Mouse (Mus musculus): ENCODE results near the gene Pik3ca. TPM values are rescaled to one million over a fixed set of nuclear protein-coding genes. Genes with fewer than 3 reads are reported as not detected.

Gene Pik3ca
- polyA plus RNA-seq, 1 experiment from 2014 or later = 14.2 TPM

DNA sequence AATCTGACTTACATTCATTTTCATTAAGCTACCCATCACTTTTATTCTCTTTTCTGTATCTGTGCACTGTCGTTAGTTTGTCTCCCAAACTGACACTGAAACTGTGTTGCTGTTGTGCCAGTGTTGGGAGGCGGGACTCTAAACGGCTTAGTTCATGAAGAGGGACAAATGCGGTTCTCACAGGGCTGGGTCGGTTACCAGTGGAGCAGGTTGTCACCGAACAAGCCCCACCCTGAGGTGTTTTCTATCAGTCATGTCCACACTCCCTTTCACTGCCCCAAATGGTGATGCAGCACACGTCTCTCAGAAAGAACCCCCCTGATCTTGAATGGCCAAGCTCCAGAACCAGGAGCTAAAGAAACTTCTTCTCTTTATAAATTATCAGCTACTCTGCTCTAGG lies 25.5 kb upstream of the Pik3ca start:
- no peaks in the 10 kb centered on the region for H3K27me3 ChIP-seq (ENCODE audit: control insufficient read depth, insufficient read depth, low read length)
- H3K36me3 ChIP-seq (ENCODE audit: control insufficient read depth, insufficient read depth, low read length) = no peaks in the 10 kb centered on the region
- WGBS = 75% methylated on average over 7 of the region's 7 CpGs
- no peak overlapping the region for H3K27ac ChIP-seq (ENCODE audit: low read depth, low read length)
- DNase-seq (ENCODE audit: low spot score) (no peak), ATAC-seq (replicated peaks; ENCODE audit: low FRiP score) (no peak)
- H3K4me1 ChIP-seq (replicated peaks; ENCODE audit: control insufficient read depth, insufficient read depth, low read length) = no peaks in the 10 kb centered on the region
- no peak overlapping the region for H3K4me3 ChIP-seq (ENCODE audit: low read depth, low read length)
- no peaks in the 10 kb centered on the region for H3K9me3 ChIP-seq (ENCODE audit: control insufficient read depth, low read length)
- no peak overlapping the region for H3K9ac ChIP-seq (ENCODE audit: low read length)
- H3K4me2 ChIP-seq (ENCODE audit: low read depth, low read length, severe bottlenecking) = no peak overlapping the region

DNA sequence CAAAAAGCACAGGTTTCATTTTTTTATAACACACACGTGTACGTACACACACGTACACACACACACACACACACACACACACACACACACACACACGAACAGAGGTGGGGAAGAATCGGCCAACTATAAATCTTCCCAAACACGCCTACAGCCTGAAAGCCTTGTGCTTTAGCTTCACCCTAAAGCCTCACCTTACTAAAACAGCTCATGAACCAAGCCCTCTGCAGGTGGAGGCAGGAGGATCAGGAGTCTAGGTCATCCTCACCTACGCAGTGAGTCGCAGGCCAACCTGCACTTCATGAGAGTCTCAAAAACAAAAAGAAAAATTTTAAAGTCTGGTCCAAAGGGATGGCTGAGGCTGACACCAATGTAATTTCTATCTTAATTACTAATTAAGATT lies 25.0 kb upstream of the Pik3ca start:
- no peak overlapping the region for H3K4me2 ChIP-seq (ENCODE audit: low read depth, low read length, severe bottlenecking)
- H3K4me3 ChIP-seq (ENCODE audit: low read depth, low read length) = no peak overlapping the region
- 88% methylated on average over 8 of the region's 8 CpGs for WGBS
- no peaks in the 10 kb centered on the region for H3K9me3 ChIP-seq (ENCODE audit: control insufficient read depth, low read length)
- no peaks in the 10 kb centered on the region for H3K27me3 ChIP-seq (ENCODE audit: control insufficient read depth, insufficient read depth, low read length)
- ATAC-seq (replicated peaks; ENCODE audit: low FRiP score) (no peak), DNase-seq (ENCODE audit: low spot score) (no peak)
- no peak overlapping the region for H3K9ac ChIP-seq (ENCODE audit: low read length)
- no peaks in the 10 kb centered on the region for H3K36me3 ChIP-seq (ENCODE audit: control insufficient read depth, insufficient read depth, low read length)
- H3K4me1 ChIP-seq (replicated peaks; ENCODE audit: control insufficient read depth, insufficient read depth, low read length) = no peaks in the 10 kb centered on the region
- no peak overlapping the region for H3K27ac ChIP-seq (ENCODE audit: low read depth, low read length)

- H3K4me3 ChIP-seq (ENCODE audit: low read depth, low read length) = no peak overlapping the region
- H3K27ac ChIP-seq (ENCODE audit: low read depth, low read length) = no peak overlapping the region
- H3K27me3 ChIP-seq (ENCODE audit: control insufficient read depth, insufficient read depth, low read length) = no peaks in the 10 kb centered on the region
- WGBS = 83% methylated on average over 6 of the region's 6 CpGs
- H3K4me1 ChIP-seq (replicated peaks; ENCODE audit: control insufficient read depth, insufficient read depth, low read length) = no peaks in the 10 kb centered on the region
- no peak for DNase-seq (ENCODE audit: low spot score)
- H3K9ac ChIP-seq (ENCODE audit: low read length) = no peak overlapping the region
- no peak overlapping the region for H3K4me2 ChIP-seq (ENCODE audit: low read depth, low read length, severe bottlenecking)
- H3K36me3 ChIP-seq (ENCODE audit: control insufficient read depth, insufficient read depth, low read length) = no peaks in the 10 kb centered on the region
- no peak for ATAC-seq (replicated peaks; ENCODE audit: low FRiP score)
- no peaks in the 10 kb centered on the region for H3K9me3 ChIP-seq (ENCODE audit: control insufficient read depth, low read length)
Measured at GRCm38 (mm10) chr3:32373236-32373635, 24.2 kb upstream of the Pik3ca start.

GRCm38 (mm10) chr3:32379891-32380290 lies 17.6 kb upstream of the Pik3ca start:
- no peaks in the 10 kb centered on the region for H3K27me3 ChIP-seq (ENCODE audit: control insufficient read depth, insufficient read depth, low read length)
- no peak overlapping the region for H3K4me2 ChIP-seq (ENCODE audit: low read depth, low read length, severe bottlenecking)
- H3K4me3 ChIP-seq (ENCODE audit: low read depth, low read length) = no peak overlapping the region
- 45% methylated on average over 2 of the region's 2 CpGs for WGBS
- no peaks in the 10 kb centered on the region for H3K36me3 ChIP-seq (ENCODE audit: control insufficient read depth, insufficient read depth, low read length)
- H3K9me3 ChIP-seq (ENCODE audit: control insufficient read depth, low read length) = no peaks in the 10 kb centered on the region
- ATAC-seq (replicated peaks; ENCODE audit: low FRiP score) = no peak
- H3K4me1 ChIP-seq (replicated peaks; ENCODE audit: control insufficient read depth, insufficient read depth, low read length) = no peaks in the 10 kb centered on the region
- no peak for DNase-seq (ENCODE audit: low spot score)
- H3K9ac ChIP-seq (ENCODE audit: low read length) = no peak overlapping the region
- H3K27ac ChIP-seq (ENCODE audit: low read depth, low read length) = no peak overlapping the region

- Histone ChIP-seq H3K27ac (ENCODE audit: low read depth, low read length) (no peak overlapping the region), H3K4me2 (ENCODE audit: low read depth, low read length, severe bottlenecking) (no peak overlapping the region), H3K9me3 (ENCODE audit: control insufficient read depth, low read length) (no peaks in the 10 kb centered on the region), H3K9ac (ENCODE audit: low read length) (no peak overlapping the region), H3K4me3 (ENCODE audit: low read depth, low read length) (no peak overlapping the region), H3K36me3 (ENCODE audit: control insufficient read depth, insufficient read depth, low read length) (no peaks in the 10 kb centered on the region), H3K4me1 (replicated peaks; ENCODE audit: control insufficient read depth, insufficient read depth, low read length) (no peaks in the 10 kb centered on the region), H3K27me3 (ENCODE audit: control insufficient read depth, insufficient read depth, low read length) (no peaks in the 10 kb centered on the region)
- DNase-seq (ENCODE audit: low spot score) (no peak), ATAC-seq (replicated peaks; ENCODE audit: low FRiP score) (no peak)
- 79% methylated on average over 3 of the region's 3 CpGs for WGBS
Measured at GRCm38 (mm10) chr3:32381556-32381955, 15.9 kb upstream of the Pik3ca start.

DNA sequence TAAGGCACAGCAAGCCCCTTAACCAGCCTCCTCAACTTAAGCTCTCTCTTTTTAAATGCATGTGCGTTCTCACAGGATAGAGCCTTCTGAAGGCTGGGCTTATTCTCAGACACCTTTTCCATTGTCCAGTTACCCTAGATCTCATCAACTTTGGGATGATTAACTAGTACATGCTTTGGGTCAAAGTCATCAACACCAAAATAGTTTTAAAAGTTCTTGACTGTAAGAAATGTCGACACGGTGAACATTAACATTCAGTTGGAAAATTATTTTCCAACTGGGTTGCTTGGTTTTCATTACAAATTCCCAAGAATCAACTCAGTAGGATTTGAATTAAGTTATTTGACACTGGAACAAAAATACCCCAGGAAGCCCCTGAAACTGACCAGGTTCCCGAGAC lies 4.6 kb upstream of the Pik3ca start:
- Histone ChIP-seq H3K9me3 (ENCODE audit: control insufficient read depth, low read length) (no peaks in the 10 kb centered on the region), H3K27ac (ENCODE audit: low read depth, low read length) (no peak overlapping the region), H3K4me2 (ENCODE audit: low read depth, low read length, severe bottlenecking) (no peak overlapping the region), H3K4me3 (ENCODE audit: low read depth, low read length) (no peak overlapping the region), H3K36me3 (ENCODE audit: control insufficient read depth, insufficient read depth, low read length) (no peaks in the 10 kb centered on the region), H3K4me1 (replicated peaks; ENCODE audit: control insufficient read depth, insufficient read depth, low read length) (no peaks in the 10 kb centered on the region), H3K27me3 (ENCODE audit: control insufficient read depth, insufficient read depth, low read length) (no peaks in the 10 kb centered on the region), H3K9ac (ENCODE audit: low read length) (no peak overlapping the region)
- 85% methylated on average over 4 of the region's 4 CpGs for WGBS
- DNase-seq (ENCODE audit: low spot score) (no peak), ATAC-seq (replicated peaks; ENCODE audit: low FRiP score) (no peak)

- H3K4me2 ChIP-seq (ENCODE audit: low read depth, low read length, severe bottlenecking) = no peak overlapping the region
- H3K27ac ChIP-seq (ENCODE audit: low read depth, low read length) = no peak overlapping the region
- H3K36me3 ChIP-seq (ENCODE audit: control insufficient read depth, insufficient read depth, low read length) = no peaks in the 10 kb centered on the region
- H3K27me3 ChIP-seq (ENCODE audit: control insufficient read depth, insufficient read depth, low read length) = no peaks in the 10 kb centered on the region
- H3K9ac ChIP-seq (ENCODE audit: low read length) = no peak overlapping the region
- no peak for DNase-seq (ENCODE audit: low spot score)
- H3K4me1 ChIP-seq (replicated peaks; ENCODE audit: control insufficient read depth, insufficient read depth, low read length) = peaks cover 3% of the 10 kb centered on the region; the same call in 1 of the 2 replicates
- H3K9me3 ChIP-seq (ENCODE audit: control insufficient read depth, low read length) = no peaks in the 10 kb centered on the region
- ATAC-seq (replicated peaks; ENCODE audit: low FRiP score) = no peak
- no peak overlapping the region for H3K4me3 ChIP-seq (ENCODE audit: low read depth, low read length)
- 88% methylated on average over 8 of the region's 8 CpGs for WGBS
Measured at GRCm38 (mm10) chr3:32393986-32394385, 3.5 kb upstream of the Pik3ca start.

- peak; percentile 56 for DNase-seq (ENCODE audit: low spot score)
- 30% methylated on average over 23 of the region's 24 CpGs for WGBS
- Histone ChIP-seq H3K27ac (ENCODE audit: low read depth, low read length) (peak overlapping the region; percentile 62; the same call in 1 of the 2 replicates), H3K4me1 (replicated peaks; ENCODE audit: control insufficient read depth, insufficient read depth, low read length) (peaks cover 5% of the 10 kb centered on the region; the same call in 1 of the 2 replicates), H3K4me2 (ENCODE audit: low read depth, low read length, severe bottlenecking) (peak overlapping the region; percentile 70), H3K27me3 (ENCODE audit: control insufficient read depth, insufficient read depth, low read length) (no peaks in the 10 kb centered on the region), H3K9me3 (ENCODE audit: control insufficient read depth, low read length) (no peaks in the 10 kb centered on the region), H3K4me3 (ENCODE audit: low read depth, low read length) (peak overlapping the region; percentile 93), H3K9ac (ENCODE audit: low read length) (peak overlapping the region; percentile 68), H3K36me3 (ENCODE audit: control insufficient read depth, insufficient read depth, low read length) (no peaks in the 10 kb centered on the region)
- no peak for ATAC-seq (replicated peaks; ENCODE audit: low FRiP score)
Measured at GRCm38 (mm10) chr3:32395771-32396551, 1.5 kb upstream of the Pik3ca start.

Measured in forebrain, embryonic 11.5 days (tissue).